Comparison of ENCODE assay signal across 26 mouse cellular contexts in genomic region chr14:102505696-102506321, GRCm38 (mm10).
DNase-seq lines count a peak whose midpoint lies in the region; ATAC-seq and TF ChIP-seq lines count a peak whose summit lies in the region.
"Had no signal": no experiment of that assay in that cellular context is flagged by ENCODE, and none has a peak within 500 bp of the region (broad histone marks: within the 10 kb centered on the region; RNA-seq: fewer than 3 reads in every experiment).

No protein-coding gene starts in this region.

- DNase-seq in heart, adult 9 months (ENCODE audit: low spot score in 2 of 2), result peak; percentile 11 to 39
- no peak for DNase-seq in heart, embryonic 10.5 days (ENCODE audit: low spot score)
- DNase-seq in lung, postnatal 14 days, result no peak
- peak; percentile 51 for DNase-seq in skeletal muscle tissue, adult 2 months (ENCODE audit: low read depth, low spot score)
- DNase-seq in urinary bladder, postnatal 4 days (ENCODE audit: low spot score in 2 of 2), result no peak
- DNase-seq in embryo, embryonic 10 days (ENCODE audit: low spot score), result no peak
- DNase-seq: adrenal gland, postnatal 14 days; cerebellum, adult 11-12 months; cerebellum, postnatal 14 days; embryo, embryonic 11 days; gastrocnemius, adult 2 months; kidney, adult 18-20 months; kidney, postnatal 10 days; lung, adult 2 months; right cerebral cortex, postnatal 4 days; thymus, postnatal 14 days had no signal

- no peak for TF ChIP-seq CTCF in embryonic fibroblast, embryonic 13.5 days (IDR thresholded peaks at IDR 0.05; ENCODE audit: borderline replicate concordance, insufficient read depth, low read length)

- H3K9ac ChIP-seq in lung, embryonic 16.5 days (ENCODE audit: low read length), result no peak overlapping the region
- H3K9ac ChIP-seq: forebrain, embryonic 15.5 days; heart, embryonic 13.5 days; hindbrain, embryonic 12.5 days had no signal

- H3K4me1 ChIP-seq in heart, embryonic 10.5 days, result no peaks in the 10 kb centered on the region
- H3K4me1 ChIP-seq in lung, embryonic 16.5 days (replicated peaks; ENCODE audit: control insufficient read depth, insufficient read depth, low read length), result no peaks in the 10 kb centered on the region
- peaks cover 6% of the 10 kb centered on the region; the same call in 1 of the 2 replicates for H3K4me1 ChIP-seq in embryonic fibroblast, embryonic 13.5 days (ENCODE audit: control insufficient read depth, insufficient read depth, low read length)
- H3K4me1 ChIP-seq: forebrain, embryonic 15.5 days; hindbrain, embryonic 12.5 days; midbrain, embryonic 10.5 days had no signal

- peak; percentile 41; the same call in 1 of the 2 replicates for ATAC-seq in lung, embryonic 16.5 days (ENCODE audit: low read depth)
- ATAC-seq: forebrain, embryonic 15.5 days; Patski had no signal

- no peaks in the 10 kb centered on the region for H3K36me3 ChIP-seq in heart, embryonic 10.5 days
- H3K36me3 ChIP-seq in lung, embryonic 16.5 days (ENCODE audit: control insufficient read depth, insufficient read depth, low read length), result no peaks in the 10 kb centered on the region
- H3K36me3 ChIP-seq: forebrain, embryonic 15.5 days; heart, embryonic 13.5 days; hindbrain, embryonic 12.5 days; midbrain, embryonic 10.5 days had no signal

- no peaks in the 10 kb centered on the region for H3K27me3 ChIP-seq in heart, embryonic 10.5 days (ENCODE audit: insufficient read depth, poor library complexity, severe bottlenecking)
- H3K27me3 ChIP-seq in lung, embryonic 16.5 days (ENCODE audit: control insufficient read depth, insufficient read depth, low read depth, low read length), result no peaks in the 10 kb centered on the region
- H3K27me3 ChIP-seq: forebrain, embryonic 15.5 days; heart, embryonic 13.5 days; hindbrain, embryonic 12.5 days; Patski had no signal

- TF ChIP-seq POLR2A in embryonic fibroblast, embryonic 13.5 days (IDR thresholded peaks at IDR 0.05; ENCODE audit: low read depth, low read length), result no peak

- H3K4me3 ChIP-seq in heart, embryonic 10.5 days, result no peak overlapping the region
- no peak overlapping the region for H3K4me3 ChIP-seq in lung, embryonic 16.5 days (ENCODE audit: low read length)
- H3K4me3 ChIP-seq in embryonic fibroblast, embryonic 13.5 days (ENCODE audit: insufficient read depth, low read length), result no peak overlapping the region
- H3K4me3 ChIP-seq: forebrain, embryonic 15.5 days; gastrocnemius, adult 2 months; heart, embryonic 13.5 days; hindbrain, embryonic 12.5 days; layer of hippocampus, adult 2 months; midbrain, embryonic 10.5 days had no signal

- 75% methylated on average over 3 of the region's 3 CpGs for WGBS in heart, embryonic 10.5 days
- 57% methylated on average over 3 of the region's 3 CpGs for WGBS in lung, embryonic 16.5 days

- H3K9me3 ChIP-seq in heart, embryonic 10.5 days, result no peaks in the 10 kb centered on the region
- no peaks in the 10 kb centered on the region for H3K9me3 ChIP-seq in lung, embryonic 16.5 days (ENCODE audit: control insufficient read depth, low read length)
- H3K9me3 ChIP-seq: forebrain, embryonic 15.5 days; heart, embryonic 13.5 days; hindbrain, embryonic 12.5 days; midbrain, embryonic 10.5 days had no signal

- H3K27ac ChIP-seq in heart, embryonic 10.5 days, result no peak overlapping the region
- H3K27ac ChIP-seq in lung, embryonic 16.5 days (ENCODE audit: low read length), result no peak overlapping the region
- peak overlapping the region; percentile 73 for H3K27ac ChIP-seq in embryonic fibroblast, embryonic 13.5 days (ENCODE audit: insufficient read depth, low read length)
- H3K27ac ChIP-seq: forebrain, embryonic 15.5 days; gastrocnemius, adult 2 months; heart, embryonic 13.5 days; hindbrain, embryonic 12.5 days; layer of hippocampus, adult 2 months; macrophage; midbrain, embryonic 10.5 days had no signal

- H3K4me2 ChIP-seq in lung, embryonic 16.5 days (ENCODE audit: low read depth, low read length), result no peak overlapping the region
- H3K4me2 ChIP-seq: forebrain, embryonic 15.5 days; heart, embryonic 13.5 days; hindbrain, embryonic 12.5 days; liver, embryonic 11.5 days had no signal

Comparison
In these comparisons a context has a peak if more than half of its experiments do, and no peak if none do; other contexts are left out.
1. DNase-seq: peak in heart, adult 9 months (2 of 2) and skeletal muscle tissue, adult 2 months (single experiment); none in heart, embryonic 10.5 days (single experiment), lung, postnatal 14 days (single experiment), urinary bladder, postnatal 4 days (0 of 2) and embryo, embryonic 10 days (single experiment).